Mouse (Mus musculus) heart, adult 2 months (tissue): ENCODE measurements around the gene Nav1.

Experiments
- CTCF ChIP-seq: fragments of 200-600 bp; IDR thresholded peaks from 2 replicates; pipeline ENCODE4 v1.8.1; 2022; ENCODE audit warnings: antibody characterized with exemption, mild to moderate bottlenecking, moderate library complexity
- EP300 ChIP-seq: fragments of 200-500 bp; IDR thresholded peaks from 2 replicates; pipeline ENCODE4 v1.6.1; 2011; ENCODE audit warnings: low read depth, low read length, control low read depth; ENCODE audit not compliant: insufficient read depth
- POLR2A ChIP-seq: fragments of 200-500 bp; IDR thresholded peaks from 2 replicates; pipeline ENCODE4 v1.6.1; 2011; ENCODE audit warnings: mild to moderate bottlenecking, low read depth, low read length, control low read depth; ENCODE audit not compliant: insufficient read depth

- peak; percentile 95 for TF ChIP-seq CTCF
- no peak for TF ChIP-seq POLR2A
- TF ChIP-seq EP300: peak; percentile 97
Observed at GRCm38 (mm10) chr1:135544504-135545146, 62.5 kb downstream of the Nav1 start.
